ENCODE assay signal across 23 mouse cellular contexts in genomic region chr4:55102382-55102781, GRCm38 (mm10).
"Had no signal": no experiment of that assay in that cellular context is flagged by ENCODE, and none has a peak within 500 bp of the region (broad histone marks: within the 10 kb centered on the region; RNA-seq: fewer than 3 reads in every experiment).

No protein-coding gene starts in this region.

- H3K27me3 ChIP-seq: heart, embryonic 12.5 days; hindbrain, embryonic 12.5 days; intestine, embryonic 15.5 days; limb, embryonic 13.5 days; limb, embryonic 15.5 days; liver, embryonic 12.5 days had no signal

- H3K9me3 ChIP-seq: heart, embryonic 10.5 days; heart, embryonic 12.5 days; hindbrain, embryonic 10.5 days; hindbrain, embryonic 12.5 days; intestine, embryonic 15.5 days; limb, embryonic 13.5 days; limb, embryonic 15.5 days; liver, embryonic 12.5 days had no signal

- H3K9ac ChIP-seq: heart, embryonic 12.5 days; hindbrain, embryonic 12.5 days; hindbrain, embryonic 14.5 days; intestine, embryonic 15.5 days; limb, embryonic 13.5 days; limb, embryonic 15.5 days; liver, embryonic 12.5 days; liver, embryonic 14.5 days had no signal

- DNase-seq: gastrocnemius, adult 2 months; gastrocnemius, postnatal 10 days; gastrocnemius, postnatal 25 days; heart, adult 11 months; heart, postnatal 10 days; heart, postnatal 4 days; kidney, adult 18-20 months; kidney, adult 8-10 months; kidney, postnatal 10 days; kidney, postnatal 36 days; layer of hippocampus, adult 9-11 months; layer of hippocampus, postnatal 36 days; left cerebral cortex, postnatal 4 days had no signal

- H3K27ac ChIP-seq: gastrocnemius, adult 2 months; heart, embryonic 10.5 days; hindbrain, embryonic 10.5 days; hindbrain, embryonic 12.5 days; hindbrain, embryonic 14.5 days; intestine, embryonic 15.5 days; limb, embryonic 13.5 days; limb, embryonic 15.5 days; liver, embryonic 12.5 days; liver, embryonic 14.5 days had no signal

- H3K36me3 ChIP-seq: heart, embryonic 10.5 days; heart, embryonic 12.5 days; hindbrain, embryonic 10.5 days; hindbrain, embryonic 12.5 days; intestine, embryonic 15.5 days; limb, embryonic 13.5 days; limb, embryonic 15.5 days; liver, embryonic 12.5 days had no signal

- H3K4me3 ChIP-seq: gastrocnemius, adult 2 months; heart, embryonic 10.5 days; heart, embryonic 12.5 days; hindbrain, embryonic 10.5 days; hindbrain, embryonic 12.5 days; intestine, embryonic 15.5 days; limb, embryonic 13.5 days; limb, embryonic 15.5 days; liver, embryonic 12.5 days had no signal

- H3K4me1 ChIP-seq: hindbrain, embryonic 10.5 days; intestine, embryonic 15.5 days; limb, embryonic 15.5 days; liver, embryonic 12.5 days had no signal
